Mouse (Mus musculus) lung, embryonic 16.5 days (tissue): Measurements from ENCODE around the gene Kdm4c. TPM values are rescaled to one million over a fixed set of nuclear protein-coding genes. Genes with fewer than 3 reads are reported as not detected.

ENCODE experiments used
- ATAC-seq: fragments of 200-750 bp; cut with Nextera tagmentation; 2 replicates; pipeline ENCODE4 v1.8.0; 2017; ENCODE audit warnings: low read depth, mild to moderate bottlenecking, moderate library complexity
- H3K27ac ChIP-seq: fragments of 300-500 bp; sonication (generic); 2 replicates; pipeline ENCODE4 v1.5.1; 2014; ENCODE audit warnings: mild to moderate bottlenecking, control low read depth, low read length
- H3K27me3 ChIP-seq: fragments of 300-500 bp; sonication (generic); 2 replicates; pipeline ENCODE4 v1.6.1; 2014; ENCODE audit warnings: low read depth, low read length, mixed read lengths; ENCODE audit not compliant: control insufficient read depth, insufficient read depth
- H3K36me3 ChIP-seq: fragments of 300-500 bp; sonication (generic); 2 replicates; pipeline ENCODE4 v1.6.1; 2014; ENCODE audit warnings: low read length; ENCODE audit not compliant: control insufficient read depth, insufficient read depth
- H3K4me1 ChIP-seq: fragments of 300-500 bp; sonication (generic); replicated peaks from 2 replicates; pipeline ENCODE4 v1.6.1; 2014; ENCODE audit warnings: low read length, mixed read lengths; ENCODE audit not compliant: control insufficient read depth, insufficient read depth
- H3K4me2 ChIP-seq: fragments of 300-500 bp; sonication (generic); 2 replicates; pipeline ENCODE4 v1.6.1; 2014; ENCODE audit warnings: low read depth, low read length, control low read depth
- H3K4me3 ChIP-seq: fragments of 300-500 bp; sonication (generic); 2 replicates; pipeline ENCODE4 v1.5.1; 2014; ENCODE audit warnings: mild to moderate bottlenecking, low read length, control low read depth
- H3K9ac ChIP-seq: fragments of 300-500 bp; sonication (generic); 2 replicates; pipeline ENCODE4 v1.6.1; 2014; ENCODE audit warnings: low read length, control low read depth
- H3K9me3 ChIP-seq: fragments of 300-500 bp; sonication (generic); 2 replicates; pipeline ENCODE4 v1.6.1; 2016; ENCODE audit warnings: low read length; ENCODE audit not compliant: control insufficient read depth
- WGBS: fragments of 180-500 bp; shearing (Covaris S2); extraction: QIAGEN DNeasy Blood & Tissue Kit; methylation state at CpG from one replicate; pipeline ENCODE4 v1.1.7; 2014; 5-methylcytosine and 5-hydroxymethylcytosine counted together
- polyA plus RNA-seq: library from polyadenylated mRNA; unstranded; fragments of >200 nt; fragmentation: Nextera tagmentation; extraction: Ambion mirVana; gene quantifications from 2 replicates; pipeline ENCODE4 v1.2.1, GENCODE M21; 2015

Gene Kdm4c
- polyA plus RNA-seq, 1 experiment from 2014 or later, result 15.0 TPM

- no peaks in the 10 kb centered on the region for H3K9me3 ChIP-seq
- under 1% methylated on average over 46 of the region's 46 CpGs for WGBS
- peaks cover 6% of the 10 kb centered on the region; the same call in 1 of the 2 replicates for H3K4me1 ChIP-seq
- H3K4me3 ChIP-seq, result peak overlapping the region; percentile 89
- H3K27me3 ChIP-seq, result no peaks in the 10 kb centered on the region
- H3K36me3 ChIP-seq, result no peaks in the 10 kb centered on the region
- H3K27ac ChIP-seq, result peak overlapping the region; percentile 93
- peak overlapping the region; percentile 78 for H3K4me2 ChIP-seq
- H3K9ac ChIP-seq, result peak overlapping the region; percentile 94
- peak; percentile 36 for ATAC-seq
Measured at GRCm38 (mm10) chr4:74252245-74253105, 10.2 kb downstream of the Kdm4c start.

DNA sequence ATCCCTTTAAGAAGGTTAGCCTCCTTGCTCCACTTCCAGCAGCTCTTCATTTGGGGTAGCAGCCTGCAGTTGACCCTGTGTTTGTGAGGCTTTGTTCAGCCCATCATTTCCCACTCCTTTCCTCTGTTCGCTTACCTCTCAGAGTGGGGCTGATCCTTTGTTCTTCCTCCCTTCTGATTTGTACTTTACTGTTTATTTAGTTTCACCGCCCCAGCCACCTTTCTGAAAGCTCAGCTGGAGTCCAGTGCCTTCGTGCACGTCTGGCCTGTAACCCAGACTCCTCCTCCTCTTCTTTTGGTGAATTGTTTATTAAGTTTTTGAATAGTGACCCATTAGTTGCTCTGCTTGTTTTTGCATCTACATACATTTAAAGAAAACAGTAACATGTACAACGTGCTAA lies 15.6 kb downstream of the Kdm4c start:
- no peak overlapping the region for H3K4me3 ChIP-seq
- no peak for ATAC-seq
- H3K9me3 ChIP-seq, result no peaks in the 10 kb centered on the region
- H3K27me3 ChIP-seq, result no peaks in the 10 kb centered on the region
- H3K4me1 ChIP-seq, result peaks cover 3% of the 10 kb centered on the region; the same call in 1 of the 2 replicates
- H3K36me3 ChIP-seq, result no peaks in the 10 kb centered on the region
- H3K9ac ChIP-seq, result no peak overlapping the region
- no peak overlapping the region for H3K4me2 ChIP-seq
- no peak overlapping the region for H3K27ac ChIP-seq
- 31% methylated on average over 5 of the region's 5 CpGs for WGBS

DNA sequence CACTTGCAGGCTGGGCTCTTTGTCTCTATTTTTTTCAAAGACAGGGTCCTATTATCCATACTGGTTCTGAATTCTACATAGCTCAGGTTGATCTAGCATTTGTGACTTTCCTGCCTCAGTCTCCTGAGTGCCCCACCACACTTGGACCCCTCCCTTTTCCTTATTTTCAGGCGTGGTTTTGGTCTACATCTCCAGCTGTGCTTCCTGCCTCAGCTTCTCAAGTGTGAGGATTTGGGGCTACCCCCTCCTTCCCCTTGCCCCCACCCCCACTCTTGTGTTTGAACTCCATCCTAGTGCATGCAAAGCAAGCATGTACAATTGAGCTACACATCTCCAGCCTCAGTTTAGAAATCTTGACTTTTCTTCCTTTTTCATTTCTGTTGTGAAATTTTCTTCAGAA lies 16.2 kb downstream of the Kdm4c start:
- Histone ChIP-seq H3K36me3 (no peaks in the 10 kb centered on the region), H3K4me2 (no peak overlapping the region), H3K4me3 (no peak overlapping the region), H3K9ac (no peak overlapping the region), H3K4me1 (no peaks in the 10 kb centered on the region), H3K27ac (no peak overlapping the region), H3K9me3 (no peaks in the 10 kb centered on the region), H3K27me3 (no peaks in the 10 kb centered on the region)
- WGBS, result 45% methylated on average over 1 of the region's 1 CpGs
- no peak for ATAC-seq

DNA sequence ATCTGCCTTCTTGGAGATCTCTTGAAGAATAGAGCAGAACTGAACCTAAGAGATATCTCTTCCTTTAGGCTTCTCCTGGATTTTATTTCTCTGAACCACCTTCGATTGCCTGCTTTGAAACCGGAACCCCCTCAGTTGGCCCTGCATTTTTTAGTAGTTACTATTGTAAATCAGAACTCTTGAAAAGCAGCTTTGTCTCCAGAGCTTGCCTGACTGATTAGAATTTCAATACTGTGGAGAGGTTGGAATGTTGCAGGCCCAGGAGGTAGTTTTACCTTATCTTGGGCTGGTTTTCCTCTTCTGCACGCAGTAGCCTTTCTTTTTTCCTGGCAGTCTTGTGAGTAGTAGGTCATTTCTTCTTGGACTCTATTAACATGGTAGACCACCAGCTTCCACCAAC lies 17.0 kb downstream of the Kdm4c start:
- WGBS, result 51% methylated on average over 3 of the region's 3 CpGs
- ATAC-seq, result no peak
- H3K27ac ChIP-seq, result no peak overlapping the region

DNA sequence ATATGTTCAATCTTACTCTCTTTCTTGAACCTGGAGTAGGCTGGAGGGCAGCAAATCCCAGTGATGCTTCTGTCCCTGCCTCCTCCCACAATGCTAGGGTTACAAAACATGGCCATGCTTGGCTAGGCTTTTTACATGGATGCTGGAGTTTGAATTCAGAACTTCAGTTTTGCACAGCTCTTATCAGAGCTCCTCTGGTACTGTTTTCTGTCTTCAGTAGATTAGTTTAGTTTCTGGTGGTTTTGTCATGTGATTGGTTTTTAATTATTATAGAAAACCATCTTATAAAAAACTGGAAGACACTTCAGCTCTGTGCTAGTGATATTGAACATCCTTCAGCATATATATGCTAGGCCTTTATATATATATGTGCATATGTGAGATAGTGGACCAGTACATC lies 19.6 kb downstream of the Kdm4c start:
- no peak overlapping the region for H3K27ac ChIP-seq
- H3K9ac ChIP-seq, result no peak overlapping the region
- H3K4me2 ChIP-seq, result no peak overlapping the region
- no peaks in the 10 kb centered on the region for H3K4me1 ChIP-seq
- no peak overlapping the region for H3K4me3 ChIP-seq
- H3K27me3 ChIP-seq, result no peaks in the 10 kb centered on the region
- peaks cover 6% of the 10 kb centered on the region; the same call in 1 of the 2 replicates for H3K36me3 ChIP-seq
- no peak for ATAC-seq
- H3K9me3 ChIP-seq, result no peaks in the 10 kb centered on the region

More for the DNA sequence above, 17.0 kb downstream of the Kdm4c start:
- Histone ChIP-seq H3K4me3 (no peak overlapping the region), H3K4me2 (no peak overlapping the region), H3K27me3 (no peaks in the 10 kb centered on the region), H3K36me3 (peaks cover 2% of the 10 kb centered on the region; the same call in 1 of the 2 replicates), H3K9me3 (no peaks in the 10 kb centered on the region), H3K4me1 (no peaks in the 10 kb centered on the region), H3K9ac (no peak overlapping the region)

DNA sequence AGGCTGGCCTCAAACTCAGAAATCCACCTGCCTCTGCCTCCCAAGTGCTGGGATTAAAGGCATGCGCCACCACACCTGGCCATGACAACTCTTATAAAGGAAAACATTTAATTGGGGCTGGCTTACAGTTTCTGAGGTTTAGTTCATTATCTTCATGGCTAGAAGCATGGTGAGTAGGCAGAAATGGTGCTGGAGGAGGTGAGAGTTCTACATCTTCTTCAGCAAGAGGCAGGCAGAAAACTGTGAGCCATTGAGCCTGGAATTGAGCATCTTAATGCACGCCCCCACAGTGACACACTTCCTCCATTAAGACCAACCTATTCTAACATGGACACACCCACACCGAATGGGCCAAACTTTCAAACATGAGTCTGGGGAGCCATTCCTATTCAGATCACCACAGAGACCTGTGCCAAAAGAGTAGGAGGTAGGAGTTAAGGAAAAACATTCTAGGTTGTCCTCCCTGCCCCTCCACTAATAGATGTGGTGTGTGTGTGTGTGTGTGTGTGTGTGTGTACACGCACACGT lies 22.2 kb downstream of the Kdm4c start:
- no peak for ATAC-seq
- Histone ChIP-seq H3K4me2 (no peak overlapping the region), H3K9me3 (no peaks in the 10 kb centered on the region), H3K27ac (no peak overlapping the region), H3K36me3 (peaks cover 6% of the 10 kb centered on the region; the same call in 1 of the 2 replicates), H3K27me3 (no peaks in the 10 kb centered on the region), H3K9ac (no peak overlapping the region), H3K4me3 (no peak overlapping the region), H3K4me1 (no peaks in the 10 kb centered on the region)
- 92% methylated on average over 5 of the region's 5 CpGs for WGBS

DNA sequence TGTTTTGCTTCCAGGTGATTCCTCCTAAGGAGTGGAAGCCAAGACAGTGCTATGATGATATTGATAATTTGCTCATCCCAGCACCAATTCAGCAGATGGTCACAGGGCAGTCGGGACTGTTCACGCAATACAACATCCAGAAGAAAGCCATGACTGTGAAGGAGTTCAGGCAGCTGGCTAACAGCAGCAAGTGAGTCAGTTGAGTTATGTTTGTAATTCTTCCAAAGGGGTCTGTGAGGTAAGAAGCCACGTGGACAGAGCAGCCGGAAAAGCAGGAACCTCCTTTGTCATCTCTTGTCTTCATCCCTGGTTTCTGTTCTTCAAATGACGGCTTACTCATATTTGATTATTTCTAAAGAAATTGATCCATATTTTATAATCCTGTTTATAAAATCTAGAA lies 28.9 kb downstream of the Kdm4c start:
- 72% methylated on average over 5 of the region's 5 CpGs for WGBS
- H3K9me3 ChIP-seq, result no peaks in the 10 kb centered on the region
- no peak overlapping the region for H3K4me2 ChIP-seq
- no peak for ATAC-seq
- H3K36me3 ChIP-seq, result peaks cover 6% of the 10 kb centered on the region
- H3K4me1 ChIP-seq, result no peaks in the 10 kb centered on the region
- no peak overlapping the region for H3K9ac ChIP-seq
- H3K27me3 ChIP-seq, result no peaks in the 10 kb centered on the region
- no peak overlapping the region for H3K27ac ChIP-seq
- no peak overlapping the region for H3K4me3 ChIP-seq

DNA sequence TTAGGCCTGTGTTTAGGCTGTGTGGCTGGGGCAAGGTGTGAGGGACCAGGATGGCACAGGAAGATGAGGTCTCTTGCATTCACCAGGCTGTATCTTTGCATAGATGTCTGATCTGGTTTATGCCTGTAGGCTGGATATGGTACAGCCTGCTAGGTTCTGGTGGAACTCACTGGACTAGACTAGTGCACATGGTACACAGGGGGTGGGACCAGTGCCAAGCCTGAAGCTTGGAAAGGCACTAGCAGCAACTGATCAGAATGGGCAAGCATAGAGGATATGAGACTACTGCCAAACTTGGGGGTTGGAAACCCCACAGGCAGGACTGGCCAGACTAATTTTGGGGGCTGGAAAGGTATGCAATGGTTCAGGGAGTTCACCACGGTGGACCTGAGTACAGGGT lies 35.2 kb downstream of the Kdm4c start:
- no peak overlapping the region for H3K9ac ChIP-seq
- H3K4me2 ChIP-seq, result no peak overlapping the region
- WGBS, result 94% methylated on average over 1 of the region's 1 CpGs
- H3K4me3 ChIP-seq, result no peak overlapping the region
- H3K36me3 ChIP-seq, result peaks cover 6% of the 10 kb centered on the region
- H3K27ac ChIP-seq, result no peak overlapping the region
- ATAC-seq, result no peak
- no peaks in the 10 kb centered on the region for H3K4me1 ChIP-seq
- no peaks in the 10 kb centered on the region for H3K9me3 ChIP-seq
- H3K27me3 ChIP-seq, result no peaks in the 10 kb centered on the region

GRCm38 (mm10) chr4:74280170-74280569 lies 37.9 kb downstream of the Kdm4c start:
- 66% methylated on average over 3 of the region's 3 CpGs for WGBS
- Histone ChIP-seq H3K27ac (no peak overlapping the region), H3K4me3 (no peak overlapping the region), H3K9me3 (no peaks in the 10 kb centered on the region), H3K4me1 (no peaks in the 10 kb centered on the region), H3K9ac (no peak overlapping the region), H3K4me2 (no peak overlapping the region), H3K36me3 (peaks cover 5% of the 10 kb centered on the region), H3K27me3 (no peaks in the 10 kb centered on the region)
- ATAC-seq, result no peak
